Mouse (Mus musculus): ENCODE data around the gene Speg. TPM values are rescaled to one million over a fixed set of nuclear protein-coding genes. Genes with fewer than 3 reads are reported as not detected.

Gene Speg
- 16.7 and 19.9 TPM in 2 replicates for polyA plus RNA-seq (2014; fragmentation: Nextera tagmentation; extraction: Ambion mirVana)

GRCm38 (mm10) chr1:75374950-75375936 lies at the start of gene Speg:
TSS of gene Speg (plus strand) at chr1:75375297.
- peak within 1 kb of the TSS; percentile 54 for H3K4me2 ChIP-seq (ENCODE audit: low read depth, low read length)
- H3K9ac ChIP-seq (replicated peaks; ENCODE audit: low read length) = peak within 1 kb of the TSS; percentile 58
- peak within 1 kb of the TSS; percentile 23 for H3K4me3 ChIP-seq (ENCODE audit: low read depth, low read length)
- H3K36me3 ChIP-seq (replicated peaks; ENCODE audit: control insufficient read depth, insufficient read depth, low read depth, low read length) = no peaks in the 10 kb centered on the region
- H3K4me1 ChIP-seq (ENCODE audit: control insufficient read depth, insufficient read depth, low read length) = peaks cover 8% of the 10 kb centered on the region
- no peak within 1 kb of the TSS for H3K27ac ChIP-seq (replicated peaks; ENCODE audit: low read depth, low read length)
- peak; percentile 49 for DNase-seq (ENCODE audit: low spot score)
- no peaks in the 10 kb centered on the region for H3K9me3 ChIP-seq (replicated peaks; ENCODE audit: control insufficient read depth, low read length)
- 5% methylated on average over 57 of the region's 57 CpGs for WGBS
- ATAC-seq (replicated peaks; ENCODE audit: insufficient number of reproducible peaks, low FRiP score, low TSS enrichment, low read depth) = peak; percentile 47
- H3K27me3 ChIP-seq (ENCODE audit: control insufficient read depth, insufficient read depth, low read length) = peaks cover 2% of the 10 kb centered on the region; the same call in 1 of the 2 replicates

GRCm38 (mm10) chr1:75327461-75327860 lies 47.6 kb upstream of the Speg start:
- ATAC-seq (replicated peaks; ENCODE audit: insufficient number of reproducible peaks, low FRiP score, low TSS enrichment, low read depth) (no peak), DNase-seq (ENCODE audit: low spot score) (no peak)
- H3K36me3 ChIP-seq (replicated peaks; ENCODE audit: control insufficient read depth, insufficient read depth, low read depth, low read length) = no peaks in the 10 kb centered on the region
- no peaks in the 10 kb centered on the region for H3K27me3 ChIP-seq (ENCODE audit: control insufficient read depth, insufficient read depth, low read length)
- no peak overlapping the region for H3K9ac ChIP-seq (replicated peaks; ENCODE audit: low read length)
- H3K4me1 ChIP-seq (ENCODE audit: control insufficient read depth, insufficient read depth, low read length) = no peaks in the 10 kb centered on the region
- no peak overlapping the region for H3K4me2 ChIP-seq (ENCODE audit: low read depth, low read length)
- no peaks in the 10 kb centered on the region for H3K9me3 ChIP-seq (replicated peaks; ENCODE audit: control insufficient read depth, low read length)
- H3K27ac ChIP-seq (replicated peaks; ENCODE audit: low read depth, low read length) = no peak overlapping the region
- H3K4me3 ChIP-seq (ENCODE audit: low read depth, low read length) = no peak overlapping the region

DNA sequence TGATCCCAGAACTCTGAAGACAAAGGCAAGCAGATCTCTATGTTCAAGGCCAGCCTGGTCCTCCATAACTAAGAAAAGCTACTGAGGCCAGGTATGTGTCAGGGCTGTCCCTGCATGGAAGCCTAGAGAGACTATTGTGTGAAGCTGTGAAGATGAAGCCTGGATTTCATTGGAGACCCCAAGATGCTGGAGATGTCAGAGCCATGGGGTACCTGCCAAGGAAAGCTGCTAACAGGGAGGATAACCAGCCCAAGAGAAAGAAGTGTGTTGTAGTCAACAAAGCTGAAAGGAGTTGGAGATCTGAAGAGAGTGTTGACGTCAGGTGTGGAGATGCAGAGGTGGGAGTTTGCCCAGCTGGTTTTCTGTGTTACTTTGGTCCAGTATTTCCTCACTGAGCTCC lies 43.8 kb upstream of the Speg start:
- no peak overlapping the region for H3K9ac ChIP-seq (replicated peaks; ENCODE audit: low read length)
- ATAC-seq (replicated peaks; ENCODE audit: insufficient number of reproducible peaks, low FRiP score, low TSS enrichment, low read depth) = no peak
- WGBS = 66% methylated on average over 1 of the region's 1 CpGs
- no peak overlapping the region for H3K4me3 ChIP-seq (ENCODE audit: low read depth, low read length)
- H3K9me3 ChIP-seq (replicated peaks; ENCODE audit: control insufficient read depth, low read length) = no peaks in the 10 kb centered on the region
- no peaks in the 10 kb centered on the region for H3K36me3 ChIP-seq (replicated peaks; ENCODE audit: control insufficient read depth, insufficient read depth, low read depth, low read length)
- no peak for DNase-seq (ENCODE audit: low spot score)
- H3K4me2 ChIP-seq (ENCODE audit: low read depth, low read length) = no peak overlapping the region
- H3K4me1 ChIP-seq (ENCODE audit: control insufficient read depth, insufficient read depth, low read length) = no peaks in the 10 kb centered on the region
- no peaks in the 10 kb centered on the region for H3K27me3 ChIP-seq (ENCODE audit: control insufficient read depth, insufficient read depth, low read length)
- H3K27ac ChIP-seq (replicated peaks; ENCODE audit: low read depth, low read length) = no peak overlapping the region

DNA sequence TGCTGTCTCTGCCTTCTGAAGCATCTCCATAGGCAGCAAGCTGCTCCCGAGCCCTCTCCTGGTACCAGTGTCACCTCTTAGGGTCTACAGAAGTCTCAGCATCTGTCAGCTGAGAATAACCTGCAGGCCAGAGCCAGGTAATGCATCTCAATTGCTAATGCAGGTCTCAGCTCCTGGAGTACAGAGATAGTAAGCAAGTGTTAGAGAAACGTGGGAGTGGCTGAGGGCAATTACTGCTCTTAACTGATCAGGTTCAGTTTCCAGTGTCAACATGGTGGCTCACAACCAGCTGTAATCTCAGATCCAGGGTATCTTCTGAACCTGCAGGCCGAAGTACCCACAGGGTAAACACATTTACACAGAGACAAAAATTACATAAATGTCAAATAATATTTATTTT lies 38.6 kb upstream of the Speg start:
- ATAC-seq (replicated peaks; ENCODE audit: insufficient number of reproducible peaks, low FRiP score, low TSS enrichment, low read depth) = no peak
- no peak overlapping the region for H3K9ac ChIP-seq (replicated peaks; ENCODE audit: low read length)
- H3K27me3 ChIP-seq (ENCODE audit: control insufficient read depth, insufficient read depth, low read length) = no peaks in the 10 kb centered on the region
- no peaks in the 10 kb centered on the region for H3K36me3 ChIP-seq (replicated peaks; ENCODE audit: control insufficient read depth, insufficient read depth, low read depth, low read length)
- H3K4me2 ChIP-seq (ENCODE audit: low read depth, low read length) = no peak overlapping the region
- no peak overlapping the region for H3K4me3 ChIP-seq (ENCODE audit: low read depth, low read length)
- no peak overlapping the region for H3K27ac ChIP-seq (replicated peaks; ENCODE audit: low read depth, low read length)
- 60% methylated on average over 3 of the region's 3 CpGs for WGBS
- H3K4me1 ChIP-seq (ENCODE audit: control insufficient read depth, insufficient read depth, low read length) = peaks cover 12% of the 10 kb centered on the region
- DNase-seq (ENCODE audit: low spot score) = no peak
- H3K9me3 ChIP-seq (replicated peaks; ENCODE audit: control insufficient read depth, low read length) = no peaks in the 10 kb centered on the region

DNA sequence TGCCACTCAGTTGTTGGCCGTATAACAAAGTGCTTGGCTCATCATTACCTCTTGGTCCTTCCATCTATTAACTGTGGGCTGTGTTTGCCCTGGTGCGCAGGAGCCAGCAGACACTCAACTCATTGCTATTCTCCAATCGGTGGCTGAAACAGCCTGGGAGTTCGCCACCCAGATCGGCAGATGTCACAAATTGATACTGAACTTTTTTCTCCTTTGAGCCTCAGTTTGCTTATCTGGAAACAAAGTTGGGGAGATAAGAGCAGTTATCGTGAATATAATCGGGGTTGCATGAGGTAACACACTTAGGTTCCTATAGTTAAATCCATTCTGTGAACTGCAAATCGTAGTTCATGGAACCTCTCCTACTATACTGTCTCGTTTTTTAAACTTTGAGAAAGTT lies 38.0 kb upstream of the Speg start:
- Histone ChIP-seq H3K9ac (replicated peaks; ENCODE audit: low read length) (no peak overlapping the region), H3K4me2 (ENCODE audit: low read depth, low read length) (no peak overlapping the region), H3K4me1 (ENCODE audit: control insufficient read depth, insufficient read depth, low read length) (peaks cover 12% of the 10 kb centered on the region), H3K27me3 (ENCODE audit: control insufficient read depth, insufficient read depth, low read length) (no peaks in the 10 kb centered on the region), H3K36me3 (replicated peaks; ENCODE audit: control insufficient read depth, insufficient read depth, low read depth, low read length) (no peaks in the 10 kb centered on the region), H3K27ac (replicated peaks; ENCODE audit: low read depth, low read length) (no peak overlapping the region), H3K9me3 (replicated peaks; ENCODE audit: control insufficient read depth, low read length) (no peaks in the 10 kb centered on the region), H3K4me3 (ENCODE audit: low read depth, low read length) (no peak overlapping the region)
- DNase-seq (ENCODE audit: low spot score) = no peak
- no peak for ATAC-seq (replicated peaks; ENCODE audit: insufficient number of reproducible peaks, low FRiP score, low TSS enrichment, low read depth)
- WGBS = 80% methylated on average over 9 of the region's 9 CpGs

GRCm38 (mm10) chr1:75338091-75338694 lies 36.9 kb upstream of the Speg start:
- Histone ChIP-seq H3K27ac (replicated peaks; ENCODE audit: low read depth, low read length) (peak overlapping the region; percentile 17), H3K4me1 (ENCODE audit: control insufficient read depth, insufficient read depth, low read length) (peaks cover 12% of the 10 kb centered on the region), H3K27me3 (ENCODE audit: control insufficient read depth, insufficient read depth, low read length) (no peaks in the 10 kb centered on the region), H3K4me3 (ENCODE audit: low read depth, low read length) (no peak overlapping the region), H3K36me3 (replicated peaks; ENCODE audit: control insufficient read depth, insufficient read depth, low read depth, low read length) (no peaks in the 10 kb centered on the region), H3K9me3 (replicated peaks; ENCODE audit: control insufficient read depth, low read length) (no peaks in the 10 kb centered on the region), H3K4me2 (ENCODE audit: low read depth, low read length) (no peak overlapping the region; the same call in 1 of the 2 replicates), H3K9ac (replicated peaks; ENCODE audit: low read length) (no peak overlapping the region)
- ATAC-seq (replicated peaks; ENCODE audit: insufficient number of reproducible peaks, low FRiP score, low TSS enrichment, low read depth) (no peak), DNase-seq (ENCODE audit: low spot score) (peak; percentile 30)
- 34% methylated on average over 11 of the region's 11 CpGs for WGBS

DNA sequence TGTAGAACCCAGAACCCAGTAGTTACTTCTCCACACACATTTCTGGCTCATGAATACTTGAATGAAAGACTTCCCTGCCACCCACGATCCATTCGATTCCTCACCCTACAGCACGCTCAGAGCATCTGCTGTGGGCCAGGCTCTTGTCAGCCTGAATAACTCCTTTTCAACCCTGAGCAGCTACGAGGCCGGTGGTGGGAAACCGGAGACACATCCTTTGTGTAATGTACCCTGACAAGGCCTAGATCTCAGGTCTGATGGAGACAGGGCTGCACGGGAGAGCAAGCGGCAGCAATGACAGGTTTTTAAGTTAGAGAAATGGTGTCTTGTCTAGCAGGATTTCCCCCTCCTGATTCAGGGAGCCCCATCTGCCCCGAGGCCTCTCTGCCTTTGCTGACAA lies 35.8 kb upstream of the Speg start:
- no peak for ATAC-seq (replicated peaks; ENCODE audit: insufficient number of reproducible peaks, low FRiP score, low TSS enrichment, low read depth)
- Histone ChIP-seq H3K4me3 (ENCODE audit: low read depth, low read length) (no peak overlapping the region), H3K9ac (replicated peaks; ENCODE audit: low read length) (peak overlapping the region; percentile 36; the same call in 1 of the 2 replicates), H3K9me3 (replicated peaks; ENCODE audit: control insufficient read depth, low read length) (no peaks in the 10 kb centered on the region), H3K36me3 (replicated peaks; ENCODE audit: control insufficient read depth, insufficient read depth, low read depth, low read length) (no peaks in the 10 kb centered on the region), H3K4me1 (ENCODE audit: control insufficient read depth, insufficient read depth, low read length) (peaks cover 18% of the 10 kb centered on the region), H3K27me3 (ENCODE audit: control insufficient read depth, insufficient read depth, low read length) (no peaks in the 10 kb centered on the region), H3K4me2 (ENCODE audit: low read depth, low read length) (no peak overlapping the region), H3K27ac (replicated peaks; ENCODE audit: low read depth, low read length) (peak overlapping the region; percentile 17; the same call in 1 of the 2 replicates)
- peak; percentile 54 for DNase-seq (ENCODE audit: low spot score)
- 21% methylated on average over 9 of the region's 9 CpGs for whole genome bisulfite sequencing

DNA sequence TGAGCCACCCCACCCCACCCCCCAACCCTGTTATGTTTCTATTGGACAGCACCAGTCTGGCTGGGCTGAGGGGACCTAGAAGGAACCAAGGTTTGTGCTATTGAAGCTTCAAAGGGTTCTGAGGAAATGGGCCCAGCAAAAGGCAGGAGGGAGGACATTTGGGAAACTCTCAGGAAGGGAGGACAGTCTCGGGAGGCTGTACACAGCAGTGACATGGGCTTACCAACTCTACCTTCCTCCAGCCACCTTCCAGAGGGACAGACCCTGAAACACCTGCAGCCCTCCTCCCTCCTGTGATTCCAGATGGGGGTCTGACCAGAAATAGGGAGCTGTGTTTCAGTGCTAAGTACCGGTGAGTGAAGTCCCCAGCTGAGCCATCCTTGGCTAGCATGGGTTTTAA lies 34.6 kb upstream of the Speg start:
- peaks cover 26% of the 10 kb centered on the region for H3K4me1 ChIP-seq (ENCODE audit: control insufficient read depth, insufficient read depth, low read length)
- no peaks in the 10 kb centered on the region for H3K27me3 ChIP-seq (ENCODE audit: control insufficient read depth, insufficient read depth, low read length)
- DNase-seq (ENCODE audit: low spot score) (no peak), ATAC-seq (replicated peaks; ENCODE audit: insufficient number of reproducible peaks, low FRiP score, low TSS enrichment, low read depth) (no peak)
- no peaks in the 10 kb centered on the region for H3K36me3 ChIP-seq (replicated peaks; ENCODE audit: control insufficient read depth, insufficient read depth, low read depth, low read length)
- WGBS = 70% methylated on average over 2 of the region's 2 CpGs
- H3K4me2 ChIP-seq (ENCODE audit: low read depth, low read length) = no peak overlapping the region
- no peaks in the 10 kb centered on the region for H3K9me3 ChIP-seq (replicated peaks; ENCODE audit: control insufficient read depth, low read length)
- no peak overlapping the region for H3K4me3 ChIP-seq (ENCODE audit: low read depth, low read length)
- H3K9ac ChIP-seq (replicated peaks; ENCODE audit: low read length) = no peak overlapping the region
- no peak overlapping the region for H3K27ac ChIP-seq (replicated peaks; ENCODE audit: low read depth, low read length)

All from embryonic facial prominence, embryonic 11.5 days (tissue).